Mouse (Mus musculus) liver, embryonic 11.5 days (tissue): ENCODE data around the gene Ccdc32. TPM values are rescaled to one million over a fixed set of nuclear protein-coding genes. Genes with fewer than 3 reads are reported as not detected.

ENCODE experiments used
- ATAC-seq: fragments of 200-750 bp; cut with Nextera tagmentation; replicated peaks from 2 replicates; pipeline ENCODE4 v1.8.0; 2017; ENCODE audit warnings: moderate number of reproducible peaks, mild to moderate bottlenecking, moderate TSS enrichment, moderate library complexity; ENCODE audit not compliant: low FRiP score
- DNase-seq: peaks from one replicate; pipeline ENCODE4 v3.0.0-alpha.2; 2017; ENCODE audit warnings: low spot score
- H3K27ac ChIP-seq: fragments of 300-500 bp; sonication (generic); 2 replicates; pipeline ENCODE4 v1.5.1; 2014; ENCODE audit warnings: mild to moderate bottlenecking, low read depth, low read length, control low read depth
- H3K27me3 ChIP-seq: fragments of 300-500 bp; sonication (generic); replicated peaks from 2 replicates; pipeline ENCODE4 v1.6.1; 2014; ENCODE audit warnings: low read length, mixed read lengths; ENCODE audit not compliant: control insufficient read depth, insufficient read depth
- H3K36me3 ChIP-seq: fragments of 300-500 bp; sonication (generic); 2 replicates; pipeline ENCODE4 v1.6.1; 2014; ENCODE audit warnings: mild to moderate bottlenecking, low read length, moderate library complexity, mixed read lengths; ENCODE audit not compliant: control insufficient read depth, insufficient read depth
- H3K4me1 ChIP-seq: fragments of 300-500 bp; sonication (generic); replicated peaks from 2 replicates; pipeline ENCODE4 v1.6.1; 2014; ENCODE audit warnings: low read length, mixed read lengths; ENCODE audit not compliant: control insufficient read depth, insufficient read depth
- H3K4me2 ChIP-seq: fragments of 300-500 bp; sonication (generic); 2 replicates; pipeline ENCODE4 v1.6.1; 2014; ENCODE audit warnings: mild to moderate bottlenecking, control low read depth, moderate library complexity
- H3K4me3 ChIP-seq: fragments of 300-500 bp; sonication (generic); 2 replicates; pipeline ENCODE4 v1.5.1; 2014; ENCODE audit warnings: low read depth, low read length, control low read depth
- H3K9ac ChIP-seq: fragments of 300-500 bp; sonication (generic); 2 replicates; pipeline ENCODE4 v1.6.1; 2014; ENCODE audit warnings: low read depth, low read length, control low read depth
- H3K9me3 ChIP-seq: fragments of 300-500 bp; sonication (generic); 2 replicates; pipeline ENCODE4 v1.6.1; 2016; ENCODE audit warnings: low read length, inconsistent platforms, mixed read lengths; ENCODE audit not compliant: control insufficient read depth
- WGBS: fragments of 180-500 bp; shearing (Covaris S2); extraction: QIAGEN DNeasy Blood & Tissue Kit; methylation state at CpG from one replicate; pipeline ENCODE4 v1.1.7; 2014; 5-methylcytosine and 5-hydroxymethylcytosine counted together
- polyA plus RNA-seq: library from polyadenylated mRNA; unstranded; fragments of >200 nt; fragmentation: Nextera tagmentation; extraction: Ambion mirVana; gene quantifications from 2 replicates; pipeline ENCODE4 v1.2.1, GENCODE M21; 2014

The Ccdc32 gene
- polyA plus RNA-seq, 1 experiment from 2014 or later = 26.5 TPM

- H3K36me3 ChIP-seq = no peaks in the 10 kb centered on the region
- no peak for DNase-seq
- 73% methylated on average over 3 of the region's 3 CpGs for WGBS
- no peak overlapping the region for H3K4me3 ChIP-seq
- H3K4me2 ChIP-seq = no peak overlapping the region
- no peaks in the 10 kb centered on the region for H3K4me1 ChIP-seq
- no peak for ATAC-seq
- peaks cover 19% of the 10 kb centered on the region for H3K27me3 ChIP-seq
- no peaks in the 10 kb centered on the region for H3K9me3 ChIP-seq
- H3K27ac ChIP-seq = no peak overlapping the region
- H3K9ac ChIP-seq = no peak overlapping the region
Measured at GRCm38 (mm10) chr2:118999025-118999639, 30.1 kb downstream of the Ccdc32 start.

GRCm38 (mm10) chr2:118998115-118998866 lies 30.9 kb downstream of the Ccdc32 start:
- Histone ChIP-seq H3K27ac (no peak overlapping the region), H3K4me3 (no peak overlapping the region), H3K4me1 (no peaks in the 10 kb centered on the region), H3K9ac (no peak overlapping the region), H3K4me2 (no peak overlapping the region), H3K27me3 (peaks cover 19% of the 10 kb centered on the region), H3K36me3 (no peaks in the 10 kb centered on the region), H3K9me3 (no peaks in the 10 kb centered on the region)
- 72% methylated on average over 6 of the region's 6 CpGs for WGBS
- ATAC-seq = no peak
- DNase-seq = no peak

GRCm38 (mm10) chr2:118996798-118997105 lies 32.4 kb downstream of the Ccdc32 start:
- H3K36me3 ChIP-seq = no peaks in the 10 kb centered on the region
- no peak overlapping the region for H3K27ac ChIP-seq
- 67% methylated on average over 1 of the region's 1 CpGs for WGBS
- no peak for ATAC-seq
- H3K9ac ChIP-seq = no peak overlapping the region
- H3K4me1 ChIP-seq = no peaks in the 10 kb centered on the region
- peaks cover 19% of the 10 kb centered on the region for H3K27me3 ChIP-seq
- no peak for DNase-seq
- H3K4me2 ChIP-seq = no peak overlapping the region
- no peaks in the 10 kb centered on the region for H3K9me3 ChIP-seq
- H3K4me3 ChIP-seq = no peak overlapping the region

GRCm38 (mm10) chr2:118995919-118996797 lies 33.0 kb downstream of the Ccdc32 start:
- WGBS = 44% methylated on average over 16 of the region's 16 CpGs
- Histone ChIP-seq H3K27me3 (peaks cover 19% of the 10 kb centered on the region), H3K27ac (no peak overlapping the region), H3K4me1 (no peaks in the 10 kb centered on the region), H3K9ac (no peak overlapping the region), H3K4me3 (no peak overlapping the region), H3K4me2 (no peak overlapping the region), H3K9me3 (no peaks in the 10 kb centered on the region), H3K36me3 (no peaks in the 10 kb centered on the region)
- no peak for ATAC-seq
- DNase-seq = no peak

GRCm38 (mm10) chr2:118995490-118995889 lies 33.7 kb downstream of the Ccdc32 start:
- H3K4me1 ChIP-seq = no peaks in the 10 kb centered on the region
- no peak overlapping the region for H3K9ac ChIP-seq
- no peaks in the 10 kb centered on the region for H3K36me3 ChIP-seq
- no peak for DNase-seq
- H3K27me3 ChIP-seq = peaks cover 19% of the 10 kb centered on the region
- H3K4me3 ChIP-seq = no peak overlapping the region
- no peak overlapping the region for H3K27ac ChIP-seq
- no peak overlapping the region for H3K4me2 ChIP-seq
- no peak for ATAC-seq
- WGBS = 58% methylated on average over 5 of the region's 5 CpGs
- peaks cover 1% of the 10 kb centered on the region; the same call in 1 of the 2 replicates for H3K9me3 ChIP-seq

GRCm38 (mm10) chr2:118983812-118984211 lies 45.4 kb downstream of the Ccdc32 start:
- Histone ChIP-seq H3K27ac (no peak overlapping the region), H3K36me3 (no peaks in the 10 kb centered on the region), H3K9ac (no peak overlapping the region), H3K4me2 (no peak overlapping the region), H3K4me1 (no peaks in the 10 kb centered on the region), H3K9me3 (no peaks in the 10 kb centered on the region), H3K4me3 (no peak overlapping the region), H3K27me3 (no peaks in the 10 kb centered on the region)
- no peak for ATAC-seq
- WGBS = 69% methylated on average over 8 of the region's 8 CpGs
- no peak for DNase-seq

GRCm38 (mm10) chr2:118980841-118981240 lies 48.4 kb downstream of the Ccdc32 start:
- H3K9me3 ChIP-seq = no peaks in the 10 kb centered on the region
- H3K27ac ChIP-seq = no peak overlapping the region
- peaks cover 6% of the 10 kb centered on the region; the same call in 1 of the 2 replicates for H3K27me3 ChIP-seq
- no peak overlapping the region for H3K4me3 ChIP-seq
- no peak for ATAC-seq
- no peak for DNase-seq
- H3K36me3 ChIP-seq = no peaks in the 10 kb centered on the region
- H3K9ac ChIP-seq = no peak overlapping the region
- peaks cover 3% of the 10 kb centered on the region for H3K4me1 ChIP-seq
- WGBS = 78% methylated on average over 6 of the region's 6 CpGs
- H3K4me2 ChIP-seq = no peak overlapping the region

GRCm38 (mm10) chr2:118978064-118978463 lies 51.1 kb downstream of the Ccdc32 start:
- ATAC-seq (no peak), DNase-seq (no peak)
- Histone ChIP-seq H3K36me3 (no peaks in the 10 kb centered on the region), H3K9me3 (no peaks in the 10 kb centered on the region), H3K4me2 (no peak overlapping the region), H3K9ac (no peak overlapping the region), H3K27me3 (peaks cover 19% of the 10 kb centered on the region), H3K27ac (no peak overlapping the region), H3K4me1 (peaks cover 5% of the 10 kb centered on the region), H3K4me3 (no peak overlapping the region)
- 25% methylated on average over 6 of the region's 6 CpGs for WGBS
